Mouse (Mus musculus) brain, embryonic 14.5 days (tissue): ENCODE data around the gene Syt12. TPM values are rescaled to one million over a fixed set of nuclear protein-coding genes. Genes with fewer than 3 reads are reported as not detected.

ENCODE experiments used
- DNase-seq: peaks from one replicate; pipeline ENCODE4 v3.0.0-alpha.2; 2011; ENCODE audit warnings: low read depth
- CTCF ChIP-seq: fragments of 200-500 bp; IDR thresholded peaks from 2 replicates; pipeline ENCODE4 v1.5.1; 2012; ENCODE audit warnings: inconsistent platforms, mild to moderate bottlenecking, moderate library complexity, borderline replicate concordance; ENCODE audit not compliant: insufficient read depth, insufficient read length; ENCODE audit errors: extremely low read depth
- POLR2A ChIP-seq: fragments of 200-500 bp; IDR thresholded peaks from 2 replicates; pipeline ENCODE4 v1.6.1; 2012; ENCODE audit warnings: mild to moderate bottlenecking, inconsistent platforms, borderline replicate concordance; ENCODE audit not compliant: poor library complexity, insufficient read depth, insufficient read length, severe bottlenecking; ENCODE audit errors: extremely low read depth
- polyA plus RNA-seq: library from polyadenylated mRNA; depleted of rRNA; stranded (reverse); fragments of >200 nt; gene quantifications from 2 replicates; pipeline ENCODE4 v1.2.3, GENCODE M21; 2012

Syt12 gene
- polyA plus RNA-seq, 1 experiment, result 2.9 TPM

DNA sequence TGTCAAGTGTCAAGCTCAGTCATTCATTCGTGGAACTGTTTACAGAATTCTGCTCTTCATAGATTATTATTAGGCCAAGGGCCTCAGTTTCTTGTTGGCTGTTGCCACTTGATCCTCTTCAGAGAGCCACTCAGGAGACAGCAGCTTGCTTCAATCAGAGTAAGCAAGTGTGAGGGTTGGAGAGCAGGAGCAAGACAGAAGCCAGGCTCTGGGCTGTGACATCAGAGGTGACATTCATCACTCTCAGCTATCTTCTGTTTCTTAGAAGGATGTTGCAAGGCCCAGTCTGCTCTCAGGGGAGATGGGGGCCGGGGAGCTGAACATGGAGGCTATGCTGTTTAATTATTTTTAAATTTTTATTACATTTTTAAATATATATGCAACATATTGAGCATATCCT, 25.5 kb upstream of the Syt12 start:
- TF ChIP-seq CTCF, result no peak
- TF ChIP-seq POLR2A, result no peak

DNA sequence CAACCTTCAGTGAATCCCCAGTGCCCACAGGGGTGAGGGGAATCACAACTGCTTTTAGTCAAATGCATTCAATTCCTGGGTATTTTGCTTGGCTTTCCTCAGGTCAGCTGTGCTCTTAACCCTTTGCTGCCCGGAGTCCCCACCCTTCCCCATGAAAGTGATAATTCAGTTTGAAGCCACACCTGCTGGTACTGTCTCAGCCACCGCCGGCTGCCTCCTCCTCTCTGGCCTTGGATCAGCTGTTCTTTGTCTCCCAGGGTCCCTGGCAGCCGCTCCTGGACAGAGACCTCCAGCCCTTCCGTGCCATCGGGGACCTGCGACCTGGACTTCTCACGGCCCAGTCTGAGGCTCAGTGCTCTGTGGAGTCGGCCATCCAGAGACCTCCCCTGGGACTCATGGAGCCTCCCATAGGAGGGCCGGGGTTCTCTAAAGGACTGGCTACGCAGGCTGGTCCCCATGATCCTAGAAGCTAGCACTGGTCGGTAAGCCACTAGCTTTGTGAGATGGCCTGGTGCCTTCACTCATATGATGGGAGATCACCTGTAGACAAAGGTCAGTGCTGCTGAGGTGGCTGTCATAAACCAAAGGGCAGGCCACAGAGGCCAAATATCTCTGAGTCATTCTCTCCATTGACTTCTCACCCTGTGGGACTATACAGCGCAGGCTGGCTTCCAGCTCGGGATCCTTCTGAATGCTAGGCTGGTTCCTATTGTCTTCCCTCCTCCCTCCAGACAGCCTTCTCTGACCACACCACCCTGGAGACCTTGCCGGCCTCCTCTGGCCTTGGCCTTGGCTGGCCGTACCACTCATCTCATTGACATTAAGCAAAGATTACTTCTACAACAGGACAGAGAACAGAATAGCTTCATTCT, 21.1 kb upstream of the Syt12 start, which contains the start of gene 2010003K11Rik:
Gene 2010003K11Rik, minus strand, starts transcription at position 522 of the 872 bp plus-strand sequence.
- no peak for DNase-seq
- TF ChIP-seq CTCF (no peak), POLR2A (no peak)

More for the DNA sequence above, 25.5 kb upstream of the Syt12 start:
- DNase-seq, result no peak

- TF ChIP-seq POLR2A, result no peak
- TF ChIP-seq CTCF, result peak; percentile 91
- peak; percentile 86 for DNase-seq
These were observed 20.2 kb upstream of the Syt12 start for GRCm38 (mm10) chr19:4497263-4497973.

DNA sequence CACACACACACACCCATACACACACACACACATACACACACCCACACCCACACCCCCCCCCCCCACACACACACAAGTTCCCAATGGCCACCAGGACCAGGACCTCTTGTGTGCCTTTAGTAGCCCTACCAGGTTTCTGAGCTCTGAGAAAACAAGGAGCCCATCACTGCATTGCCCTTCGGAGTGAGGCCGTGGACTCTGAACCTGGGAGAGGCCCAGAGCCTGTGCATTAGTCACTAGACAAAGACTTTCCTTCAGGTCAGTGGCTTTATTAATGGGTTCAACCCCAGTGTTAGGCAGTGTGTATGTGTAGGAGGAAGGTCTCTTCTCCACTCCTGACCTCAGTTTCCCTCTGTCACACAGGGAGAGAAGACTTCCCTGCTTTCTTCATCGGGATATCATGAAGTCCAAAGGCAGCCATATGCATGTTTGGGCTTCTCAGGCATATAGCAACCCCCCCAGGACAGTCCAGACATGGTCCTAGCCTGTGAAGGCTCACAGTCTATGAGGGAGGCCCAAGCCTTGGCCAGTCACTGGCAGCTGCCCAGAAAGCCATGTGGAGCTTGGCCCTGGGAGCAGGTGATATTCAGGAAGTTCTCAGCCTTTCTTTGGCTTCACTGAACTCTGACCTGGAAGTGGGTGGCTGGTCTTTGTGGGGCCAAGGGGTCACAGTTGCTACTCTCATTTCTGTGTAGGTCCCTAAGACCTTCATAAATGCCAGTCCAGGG, 19.5 kb upstream of the Syt12 start:
- no peak for TF ChIP-seq CTCF
- no peak for TF ChIP-seq POLR2A
- no peak for DNase-seq

DNA sequence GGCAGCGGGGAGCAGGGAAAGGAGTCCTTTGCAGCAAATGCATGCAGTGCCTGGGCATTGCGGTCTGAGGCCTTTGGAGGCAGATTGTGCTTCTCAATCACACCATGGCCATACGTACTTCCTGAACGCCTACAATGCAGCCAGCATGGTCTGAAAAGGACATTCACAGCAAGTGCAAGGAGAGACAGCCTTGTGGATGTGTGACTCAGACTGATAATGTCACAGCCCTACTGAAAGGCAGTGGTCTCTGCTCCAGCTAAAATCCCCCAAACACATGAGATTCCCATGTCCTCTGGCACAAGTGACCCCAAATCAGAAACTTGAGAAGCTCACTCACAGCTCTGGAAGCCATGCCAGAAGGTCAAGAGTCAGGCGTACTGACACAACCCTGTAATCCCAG, 18.6 kb upstream of the Syt12 start:
- TF ChIP-seq POLR2A, result no peak
- TF ChIP-seq CTCF, result no peak
- DNase-seq, result no peak

- TF ChIP-seq CTCF, result no peak
- TF ChIP-seq POLR2A, result no peak
- DNase-seq, result no peak
These were observed 17.5 kb upstream of the Syt12 start for GRCm38 (mm10) chr19:4494707-4495106.

DNA sequence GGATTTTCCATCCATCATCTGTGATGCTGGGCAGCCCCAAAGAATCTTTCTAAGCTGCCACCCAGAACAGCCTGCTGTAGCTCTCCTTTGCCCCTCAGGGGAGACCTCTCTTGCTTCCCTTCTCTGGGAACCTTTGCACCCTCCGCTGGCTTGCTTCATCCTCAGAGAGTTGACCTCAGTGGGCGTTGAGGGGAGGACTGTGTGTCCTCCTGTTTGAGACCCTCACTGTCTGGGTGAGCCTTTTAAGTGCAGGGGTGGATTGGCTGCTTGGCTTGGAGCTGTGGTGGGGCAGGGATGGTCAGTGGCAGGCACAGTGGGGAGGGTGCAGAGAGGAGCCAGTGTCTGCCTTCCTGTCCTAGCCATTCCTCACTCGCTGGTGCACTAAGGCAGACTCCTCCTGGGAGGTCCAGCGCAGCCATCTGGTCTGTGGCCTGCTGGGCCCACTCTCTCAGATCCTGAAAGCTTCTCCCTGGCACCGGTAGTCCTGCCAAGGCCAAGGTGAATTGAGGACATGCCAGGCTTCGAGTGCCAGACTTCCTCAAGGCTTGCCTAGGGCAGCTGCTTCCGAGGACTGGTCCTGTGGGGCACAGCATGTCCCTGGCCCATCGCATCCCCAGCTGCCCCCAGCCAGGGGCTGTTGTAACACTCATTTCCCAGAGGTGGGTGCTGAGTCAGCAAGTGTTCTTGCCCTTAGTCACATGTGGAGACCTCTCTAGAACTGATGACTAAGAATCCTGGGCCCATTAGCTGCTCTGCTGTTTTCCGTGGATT, 15.5 kb upstream of the Syt12 start:
- TF ChIP-seq POLR2A, result no peak
- TF ChIP-seq CTCF, result no peak

DNA sequence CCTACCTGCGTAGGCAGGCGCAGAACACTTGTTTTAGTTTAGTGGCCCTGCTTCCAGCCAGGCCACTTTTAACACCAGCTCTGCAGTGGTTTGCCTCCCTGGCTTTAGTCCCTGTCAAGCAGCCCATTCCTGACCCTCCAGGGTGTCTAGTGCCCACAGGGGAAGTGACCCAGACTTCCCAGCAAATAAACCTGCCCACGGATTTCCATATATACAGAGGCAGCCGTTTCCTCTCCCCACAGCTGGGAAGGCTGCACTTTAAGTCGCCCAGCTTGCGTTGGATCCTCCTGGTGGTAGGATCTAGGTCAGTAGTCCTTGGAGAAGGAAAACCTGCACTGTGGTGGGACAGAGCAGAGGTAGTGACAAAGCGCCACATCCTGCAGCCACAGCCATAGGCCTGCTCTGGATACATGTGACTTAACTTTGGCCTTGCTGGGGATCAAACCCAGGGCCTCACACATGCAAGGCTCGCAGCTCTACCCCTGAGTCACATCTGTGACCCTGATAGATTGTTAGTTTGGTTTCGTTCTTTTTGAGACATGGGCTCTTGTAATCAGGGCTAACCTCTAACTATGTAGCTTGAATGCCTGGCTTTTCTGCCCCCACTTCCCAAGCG, 13.9 kb upstream of the Syt12 start:
- no peak for DNase-seq

More for the DNA sequence above, 15.5 kb upstream of the Syt12 start:
- DNase-seq, result no peak

GRCm38 (mm10) chr19:4487877-4488276, 10.6 kb upstream of the Syt12 start:
- no peak for TF ChIP-seq POLR2A
- no peak for TF ChIP-seq CTCF
- no peak for DNase-seq

More for the DNA sequence above, 13.9 kb upstream of the Syt12 start:
- TF ChIP-seq POLR2A (no peak), CTCF (0 out of 2 replicates have a peak, but pooled peaks have one; percentile 1)

DNA sequence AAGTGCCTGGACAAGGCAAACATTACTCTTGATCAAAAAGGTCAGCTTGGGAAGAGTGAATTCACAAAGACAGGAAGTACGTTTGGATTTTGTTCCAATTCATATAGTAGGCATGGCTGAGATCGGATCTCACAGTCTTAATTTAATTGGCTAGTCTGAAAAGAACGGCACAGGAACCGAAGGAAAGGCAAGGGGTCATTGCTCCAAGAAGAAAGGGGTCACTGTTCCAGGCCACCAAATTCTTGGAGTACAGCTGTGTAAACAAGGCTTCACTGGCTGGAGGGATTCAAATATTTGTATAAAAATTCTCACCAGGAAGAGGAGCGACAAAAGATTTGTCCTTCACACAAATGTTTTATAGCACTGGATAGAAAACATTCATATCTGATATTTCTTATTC, 7.8 kb upstream of the Syt12 start:
- TF ChIP-seq CTCF, result no peak
- no peak for TF ChIP-seq POLR2A
- DNase-seq, result no peak

GRCm38 (mm10) chr19:4482111-4482859, 5.0 kb upstream of the Syt12 start:
- no peak for DNase-seq
- TF ChIP-seq POLR2A, result no peak
- no peak for TF ChIP-seq CTCF
